Mouse (Mus musculus) frontal cortex, postnatal 25 days (tissue): ENCODE measurements at regions not wholly inside any gene's neighbourhood (a gene's known extent, or its start where the extent isn't known, plus 50 kb on each side); places are given as distances from the start of the nearest gene placed in this dataset.
A peak's percentile ranks its signal among the peaks of the same experiment; 100 is the strongest.

ENCODE experiments used
- DNase-seq, 2 experiments: peaks; one replicate each; pipeline ENCODE4 v3.0.0; 2022; ENCODE audit warnings: low spot score in 2 of 2

DNA sequence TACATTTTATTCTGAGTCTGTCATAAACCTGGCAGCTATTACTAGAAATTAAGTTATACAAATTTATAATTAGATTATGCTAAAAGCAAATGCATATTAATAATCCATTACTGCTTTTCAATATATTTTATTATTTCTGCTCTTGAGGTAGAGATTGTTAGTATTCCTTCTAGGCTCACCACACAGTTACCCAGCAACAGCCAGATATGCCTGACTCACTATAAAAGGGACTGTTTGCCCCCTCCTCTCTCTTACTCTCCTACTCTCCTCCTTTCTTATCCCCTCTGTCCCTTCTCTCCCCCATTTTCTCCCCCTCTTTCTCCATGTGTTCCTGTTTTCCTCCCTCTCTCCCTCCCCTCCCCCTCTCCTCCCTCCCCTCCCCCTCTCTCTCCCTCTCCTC, 98.7 kb downstream of the 4930505A04Rik start:
- no peak for DNase-seq

DNA sequence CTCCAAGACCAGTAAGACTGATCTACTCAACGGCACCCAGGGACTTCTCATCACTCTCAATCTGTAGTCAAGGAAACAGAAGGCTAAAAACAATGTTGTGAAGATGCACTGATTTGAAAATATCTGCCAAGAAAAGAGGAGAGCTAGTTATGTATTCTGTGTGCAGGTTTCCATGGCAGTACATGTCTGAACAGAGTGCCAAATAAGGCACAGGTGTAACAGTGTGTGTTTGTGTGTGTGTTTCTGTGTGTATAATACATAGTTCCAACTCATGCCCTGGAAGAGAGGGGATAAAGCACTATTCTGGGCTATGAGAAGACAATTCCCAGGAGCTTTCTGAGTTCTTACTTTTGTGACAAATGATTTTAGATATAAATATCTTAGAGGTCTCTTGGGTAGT, 99.7 kb downstream of the 4930505A04Rik start:
- no peak for DNase-seq

DNA sequence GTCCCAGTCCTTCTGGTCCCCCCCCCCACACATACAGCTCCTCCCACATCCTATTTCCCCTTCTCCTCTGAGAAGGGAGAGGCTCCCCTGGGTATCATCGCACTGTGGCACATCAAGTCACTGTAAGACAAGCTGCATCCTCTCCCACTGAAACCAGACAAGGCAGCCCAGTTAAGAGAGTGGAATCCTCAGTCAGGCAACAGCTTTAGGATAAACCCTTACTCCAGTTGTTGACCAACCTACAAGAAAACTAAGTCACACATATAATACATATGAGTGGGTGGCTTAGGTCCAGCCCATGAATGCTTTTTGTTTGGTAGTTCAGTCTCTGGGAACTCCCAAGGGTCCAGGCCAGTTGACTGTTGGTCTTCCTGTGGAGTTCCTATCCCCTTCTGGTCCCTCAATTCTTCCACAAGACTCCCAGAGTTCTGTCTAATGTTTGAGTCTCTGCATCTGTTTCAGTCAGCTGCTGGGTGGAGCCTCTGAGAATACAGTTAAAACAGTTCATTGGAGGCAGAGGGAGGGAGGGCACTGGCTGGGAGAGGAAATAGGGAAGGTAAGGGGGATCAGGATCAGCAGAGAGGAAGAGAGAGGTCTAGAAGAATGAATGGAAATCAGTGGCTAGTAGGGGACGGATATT, 101.7 kb upstream of the Sptbn1 start:
- DNase-seq, result no peak

DNA sequence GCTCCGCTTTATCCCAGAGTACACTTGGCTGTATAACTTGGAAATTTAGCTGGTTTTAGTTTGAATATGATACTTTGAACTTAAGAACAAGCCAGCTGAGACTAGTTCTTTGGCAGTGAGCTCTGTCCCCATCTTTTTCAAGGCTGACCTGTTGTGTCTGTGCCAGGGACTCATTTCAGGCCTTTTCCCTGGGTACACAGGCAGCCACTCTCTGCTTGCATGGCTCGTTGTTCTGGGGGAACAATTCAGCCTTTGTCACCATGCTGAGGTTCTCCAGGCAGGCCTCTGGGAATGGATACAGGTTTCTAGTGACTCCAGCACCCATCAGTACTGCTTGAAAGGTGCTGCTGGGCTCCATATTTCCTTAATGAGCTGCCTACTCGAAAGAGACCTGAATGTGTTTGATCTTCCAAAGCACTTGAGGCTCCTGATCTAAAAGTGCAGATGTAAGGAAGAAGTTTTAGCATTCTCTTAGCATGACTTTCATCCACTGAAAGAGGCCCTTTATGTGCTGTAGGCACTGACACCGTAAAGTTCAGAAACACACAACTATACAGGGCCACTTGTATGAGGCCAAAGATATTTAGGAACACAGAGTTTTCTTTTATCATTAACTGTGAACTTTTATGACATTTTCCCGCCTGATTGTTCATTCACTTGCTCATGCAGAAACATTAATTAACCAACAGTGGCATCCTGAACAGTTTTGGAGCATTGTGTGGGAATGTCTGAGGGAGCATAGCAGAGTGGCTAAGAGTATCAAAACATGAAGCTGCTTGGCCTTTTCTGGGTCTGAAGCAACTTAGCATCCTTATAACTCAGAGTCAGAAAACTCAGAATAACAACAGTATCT, 99.6 kb upstream of the Sptbn1 start:
- DNase-seq, result peak in 1 of 2 experiments; percentile 8

DNA sequence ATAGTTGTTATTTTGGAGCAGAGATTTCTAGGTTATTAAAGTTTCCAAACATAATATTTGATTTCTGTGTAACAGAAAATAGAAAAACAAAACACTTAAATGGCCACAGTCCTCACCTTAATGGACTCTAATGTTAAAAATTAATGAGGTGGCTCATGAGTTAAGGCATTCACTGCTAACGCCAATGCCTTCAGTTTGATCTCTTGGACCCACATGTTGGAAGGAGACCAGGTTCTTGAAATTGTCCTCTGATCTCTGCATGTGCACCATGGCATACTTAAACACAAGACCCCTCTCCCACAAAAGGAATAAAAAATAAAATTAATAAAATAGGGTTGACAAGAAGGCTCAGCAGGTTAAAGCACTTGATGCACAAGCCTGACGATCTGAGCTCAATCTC, 98.5 kb upstream of the Sptbn1 start:
- DNase-seq, result no peak

DNA sequence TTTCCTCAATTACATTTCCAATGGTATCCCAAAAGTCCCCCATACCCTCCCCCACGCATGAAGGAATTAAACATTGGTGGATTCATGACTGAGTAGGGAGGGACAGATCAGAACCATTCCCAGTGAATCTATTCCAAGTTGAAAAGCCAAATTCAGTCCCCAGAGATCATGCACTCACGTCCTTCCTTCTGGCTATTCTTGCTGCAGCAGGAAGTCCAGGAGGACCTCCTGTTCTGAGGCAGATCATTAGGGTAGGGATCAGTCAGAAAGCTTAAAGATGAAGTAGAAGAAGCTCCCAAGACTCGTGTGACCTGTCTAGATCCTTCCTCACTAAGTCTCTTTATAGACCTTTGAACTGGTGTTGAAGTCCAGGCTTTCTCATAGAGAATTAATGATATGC, 97.0 kb upstream of the Sptbn1 start:
- no peak for DNase-seq

DNA sequence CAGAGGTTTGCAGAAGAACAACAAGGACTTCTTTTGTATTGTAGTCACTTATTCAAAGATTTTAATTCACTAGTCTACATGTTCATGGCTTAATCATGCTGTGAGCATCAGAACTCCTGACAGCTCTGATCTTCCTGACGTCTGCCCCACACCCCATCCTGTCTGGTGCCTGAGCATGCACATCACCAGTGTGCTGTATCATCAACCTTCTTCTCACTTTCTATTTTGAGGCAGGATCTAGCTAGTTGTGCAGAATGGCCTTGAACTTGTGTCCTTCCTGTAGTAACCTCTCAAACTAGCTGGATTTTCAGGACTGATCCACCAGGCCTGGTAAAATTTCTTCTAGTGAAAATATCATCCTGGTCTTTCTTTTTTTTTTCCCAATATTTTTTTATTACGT, 96.6 kb upstream of the Sptbn1 start:
- DNase-seq, result no peak

DNA sequence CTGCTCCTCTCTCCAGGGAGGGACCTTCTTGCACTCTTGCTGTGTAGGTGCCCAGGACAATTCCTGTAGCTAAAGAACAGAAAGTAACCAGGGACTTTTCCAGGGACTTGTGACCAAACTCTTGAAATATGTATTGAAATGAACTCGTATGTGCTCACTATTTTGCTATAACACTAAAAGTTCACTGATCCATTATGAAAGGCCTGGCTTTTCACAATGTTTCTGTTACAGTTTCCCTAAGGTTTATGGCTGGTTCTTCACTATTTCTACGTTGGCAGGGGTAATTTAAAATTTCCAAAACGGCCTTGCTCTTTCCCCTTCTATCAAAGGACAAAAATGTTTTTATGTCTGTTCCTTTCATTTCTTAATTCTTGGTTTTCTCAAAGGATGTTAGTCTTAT, 90.2 kb upstream of the Sptbn1 start:
- DNase-seq, result no peak

DNA sequence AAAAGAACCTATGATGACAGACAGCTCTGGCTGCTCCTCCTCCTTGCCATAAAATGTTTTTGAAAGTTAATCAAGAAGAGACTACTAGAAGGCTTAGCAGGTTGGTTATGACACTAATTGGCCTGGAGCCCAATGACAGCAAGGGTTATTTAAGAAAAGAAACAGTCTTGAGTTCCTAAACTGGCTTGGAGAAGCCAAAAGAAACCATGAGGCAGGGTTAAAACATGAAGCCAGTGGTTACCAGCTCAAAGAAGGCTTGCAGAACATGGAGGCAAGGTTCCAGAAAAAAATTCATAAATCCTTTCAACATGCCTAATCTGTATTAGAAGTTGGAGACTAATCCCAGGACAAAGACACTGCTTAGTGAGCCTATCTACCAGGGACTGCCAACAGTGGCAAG, 87.4 kb upstream of the Sptbn1 start:
- DNase-seq, result no peak

DNA sequence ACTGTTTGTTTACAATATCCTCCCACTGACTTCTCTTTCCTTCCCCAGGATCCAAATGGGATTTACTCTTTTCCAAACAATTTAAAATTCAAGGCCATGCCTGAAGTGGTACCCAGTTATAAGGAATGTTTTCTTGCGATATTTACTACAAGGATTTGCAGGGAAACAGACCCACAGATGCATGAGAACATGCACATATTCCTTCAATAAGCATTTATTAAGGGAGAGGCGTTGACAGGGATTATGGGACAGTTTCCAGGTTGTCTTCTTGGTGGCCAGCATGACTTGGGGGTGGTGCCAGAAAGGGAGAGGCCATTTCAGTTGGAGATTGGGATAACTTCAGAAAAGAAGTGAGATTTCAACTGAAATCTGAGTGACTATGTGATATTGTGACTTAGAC, 58.4 kb upstream of the Sptbn1 start:
- no peak for DNase-seq
